Mouse (Mus musculus): ENCODE results near the gene Slc12a3.

The Slc12a3 gene

DNA sequence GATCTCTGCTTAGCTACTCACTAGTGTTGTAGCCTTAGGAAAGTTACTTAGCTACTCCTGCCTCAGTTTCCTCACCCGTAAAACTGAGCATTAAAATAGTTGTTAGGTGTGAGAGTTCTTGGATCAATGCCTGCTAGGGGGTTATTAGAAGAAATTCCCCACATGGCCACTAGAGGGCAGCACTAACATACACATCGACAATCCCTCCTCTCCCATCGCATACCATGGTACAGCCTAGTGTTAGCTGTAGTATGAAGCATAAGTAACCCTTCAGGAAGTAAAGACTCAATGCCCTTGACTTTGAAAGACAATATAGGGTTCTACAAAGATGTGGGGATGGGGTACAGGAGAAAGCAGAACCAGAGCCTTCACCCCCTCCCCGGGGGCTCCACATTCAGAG lies 1.7 kb downstream of the Slc12a3 start:
- peak; percentile 58 for DNase-seq (ENCODE audit: low read depth, low spot score)

- DNase-seq (ENCODE audit: low read depth, low spot score): no peak
Measured at GRCm38 (mm10) chr8:94333345-94333744, 4.3 kb downstream of the Slc12a3 start.

DNA sequence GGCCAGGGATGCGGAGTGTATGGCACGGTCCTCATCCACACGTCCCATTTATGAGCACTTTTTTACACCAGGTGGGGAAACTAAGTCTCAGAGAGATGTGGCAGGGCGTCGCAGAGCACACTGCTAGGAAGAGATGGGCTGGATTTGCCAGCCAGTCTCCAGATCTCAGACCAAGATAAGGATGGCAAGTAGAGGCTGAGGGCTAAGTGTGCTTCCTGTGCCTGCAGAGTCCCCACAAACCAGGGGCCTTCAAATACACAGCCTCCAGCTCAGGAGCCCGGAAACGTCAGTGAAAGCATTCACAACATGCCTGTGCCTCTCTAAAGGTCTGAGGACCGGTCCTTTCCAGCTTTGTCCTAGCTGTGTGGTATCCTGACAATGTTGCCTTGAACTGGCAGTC lies 8.6 kb downstream of the Slc12a3 start:
- DNase-seq (ENCODE audit: low read depth, low spot score): no peak

DNA sequence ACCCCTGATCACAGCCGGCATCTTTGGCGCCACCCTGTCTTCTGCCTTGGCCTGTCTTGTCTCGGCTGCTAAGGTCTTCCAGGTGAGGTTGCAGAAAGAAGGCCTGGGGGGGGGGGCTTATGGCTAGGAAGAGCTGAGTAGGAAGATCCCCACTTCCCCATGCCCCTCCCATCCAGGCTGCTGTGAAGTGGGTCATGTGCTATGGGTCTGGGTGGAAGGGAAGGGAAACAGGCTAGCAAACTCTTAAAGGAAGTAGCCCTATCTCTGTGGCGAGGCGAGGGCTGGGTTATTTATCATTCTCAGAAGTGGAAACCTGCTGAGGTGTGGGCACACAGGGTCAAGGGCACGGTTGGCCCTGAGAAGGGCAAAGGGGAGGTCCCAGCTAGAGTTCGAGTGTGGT lies 11.8 kb downstream of the Slc12a3 start:
- no peak for DNase-seq (ENCODE audit: low read depth, low spot score)

GRCm38 (mm10) chr8:94342691-94343090 lies 13.7 kb downstream of the Slc12a3 start:
- no peak for DNase-seq (ENCODE audit: low read depth, low spot score)

GRCm38 (mm10) chr8:94343290-94343689 lies 14.3 kb downstream of the Slc12a3 start:
- peak; percentile 38 for DNase-seq (ENCODE audit: low read depth, low spot score)

- DNase-seq (ENCODE audit: low read depth, low spot score): no peak
Measured at GRCm38 (mm10) chr8:94343778-94344320, 14.8 kb downstream of the Slc12a3 start.

- DNase-seq (ENCODE audit: low read depth, low spot score): no peak
Measured at GRCm38 (mm10) chr8:94345657-94346056, 16.7 kb downstream of the Slc12a3 start.

- DNase-seq (ENCODE audit: low read depth, low spot score): no peak
Measured at GRCm38 (mm10) chr8:94346264-94346663, 17.3 kb downstream of the Slc12a3 start.

GRCm38 (mm10) chr8:94348425-94348824 lies 19.4 kb downstream of the Slc12a3 start:
- DNase-seq (ENCODE audit: low read depth, low spot score): no peak

GRCm38 (mm10) chr8:94354069-94354531 lies 25.1 kb downstream of the Slc12a3 start:
- DNase-seq (ENCODE audit: low read depth, low spot score): no peak

GRCm38 (mm10) chr8:94354571-94354970 lies 25.6 kb downstream of the Slc12a3 start:
- no peak for DNase-seq (ENCODE audit: low read depth, low spot score)

DNA sequence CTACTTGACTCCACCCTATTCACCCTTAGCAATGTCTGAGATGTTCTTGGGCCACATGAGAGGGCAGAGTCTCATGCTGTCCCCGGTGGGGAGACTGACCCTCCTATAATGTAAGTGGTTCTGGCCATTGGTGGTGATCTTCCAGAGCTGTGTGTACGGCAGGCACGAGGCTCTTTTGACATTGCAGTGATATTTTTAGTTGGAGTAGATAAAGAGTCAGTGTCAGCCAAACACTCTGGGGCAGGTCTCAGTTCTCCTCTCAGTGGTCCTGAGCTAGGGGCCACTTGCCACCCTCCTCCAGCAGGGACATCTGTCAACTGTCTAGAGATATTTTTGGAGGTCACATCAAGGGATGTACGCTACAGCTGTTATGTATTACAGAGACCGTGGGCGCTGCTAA lies 28.2 kb downstream of the Slc12a3 start:
- DNase-seq (ENCODE audit: low read depth, low spot score): no peak

DNA sequence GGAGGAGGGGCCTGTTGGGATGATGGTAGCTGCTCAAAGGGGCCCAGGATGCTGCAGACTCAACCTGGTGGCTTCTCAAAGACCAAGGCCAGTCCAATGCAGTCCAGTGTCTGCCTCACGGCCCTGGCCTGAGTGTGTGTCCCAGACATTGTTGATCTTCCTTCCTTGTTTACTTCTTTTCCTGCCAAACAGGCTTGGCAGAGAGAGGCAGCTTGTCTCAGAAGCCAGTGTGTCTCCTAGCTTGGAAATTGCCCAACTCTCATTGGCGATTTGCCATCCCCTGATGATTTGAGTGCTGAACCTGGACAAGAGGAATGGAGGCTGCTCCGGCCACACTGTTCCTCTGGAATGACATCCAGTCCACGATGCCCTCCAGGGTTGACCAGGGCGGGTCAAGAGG lies 29.5 kb downstream of the Slc12a3 start:
- DNase-seq (ENCODE audit: low read depth, low spot score): no peak

GRCm38 (mm10) chr8:94361774-94362431 lies 32.9 kb downstream of the Slc12a3 start:
- DNase-seq (ENCODE audit: low read depth, low spot score): no peak

- no peak for DNase-seq (ENCODE audit: low read depth, low spot score)
Measured at GRCm38 (mm10) chr8:94362607-94363239, 33.7 kb downstream of the Slc12a3 start.

DNA sequence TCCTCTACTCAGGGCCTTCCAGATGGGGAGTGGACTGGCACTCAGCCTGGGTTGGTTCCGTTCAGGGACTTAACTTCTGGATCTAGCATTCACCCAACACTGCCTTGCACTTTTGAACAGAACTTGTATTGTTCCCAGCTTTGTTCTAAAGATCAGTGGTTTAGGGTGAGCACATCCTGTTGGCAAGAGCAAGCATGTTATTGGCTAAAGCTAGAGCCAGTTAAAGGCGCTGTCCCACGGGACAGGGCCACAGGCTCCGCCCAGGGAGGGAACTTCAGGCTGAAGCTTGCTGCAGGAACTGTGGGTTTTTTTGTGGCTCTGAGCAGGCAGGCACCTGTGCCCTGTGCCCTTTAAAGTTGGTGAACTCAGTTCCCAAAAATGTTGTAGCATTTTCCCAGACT lies 34.3 kb downstream of the Slc12a3 start:
- DNase-seq (ENCODE audit: low read depth, low spot score): no peak

DNA sequence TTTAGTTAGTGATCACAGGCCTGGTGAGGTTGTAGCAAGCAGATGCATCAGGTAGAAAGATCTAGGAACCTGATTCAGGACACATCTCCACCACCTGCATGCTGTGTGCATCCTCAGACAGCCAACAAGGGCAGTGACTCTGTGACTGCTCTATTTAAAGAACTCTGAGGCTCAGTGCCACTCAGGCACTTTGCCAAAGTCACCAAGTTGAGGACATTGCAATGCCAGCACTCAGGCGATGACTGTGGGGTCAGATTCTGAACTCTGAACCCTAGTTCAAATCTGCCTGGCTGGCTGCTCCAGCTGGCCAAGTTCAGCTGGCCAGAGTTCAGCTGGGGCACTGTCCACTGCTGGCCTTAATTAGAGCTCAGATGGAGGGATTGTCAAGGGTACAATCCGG lies 34.9 kb downstream of the Slc12a3 start:
- DNase-seq (ENCODE audit: low read depth, low spot score): no peak

DNA sequence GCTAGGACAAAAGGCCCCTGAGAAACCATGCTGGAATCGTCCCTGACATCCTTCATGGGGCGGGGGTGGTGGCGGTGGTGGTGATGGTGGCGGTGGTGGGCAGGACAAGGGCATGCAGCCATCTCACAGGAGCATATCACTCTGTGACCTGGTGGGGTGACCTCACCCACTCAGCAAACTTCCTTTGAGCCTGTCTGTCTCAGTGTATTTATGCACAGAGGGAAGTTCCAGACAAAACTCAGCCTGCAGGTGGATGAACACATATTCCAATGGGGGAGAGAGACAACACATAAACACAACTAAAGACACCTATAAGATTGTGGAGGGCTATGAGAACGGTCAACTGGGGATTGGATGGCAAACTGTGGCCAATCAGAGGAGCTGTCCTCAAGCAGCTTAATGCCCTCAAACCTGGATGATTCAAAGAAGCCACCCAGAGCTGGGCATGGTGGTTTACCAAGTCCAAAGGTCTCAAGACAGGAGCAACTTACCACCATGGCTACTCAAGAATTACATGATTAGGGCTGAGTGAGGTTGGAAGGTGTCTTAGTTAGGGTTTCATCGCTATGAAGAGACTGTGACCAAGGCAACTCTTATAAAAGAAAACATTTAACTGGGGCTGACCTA lies 35.8 kb downstream of the Slc12a3 start:
- no peak for DNase-seq (ENCODE audit: low read depth, low spot score)

DNA sequence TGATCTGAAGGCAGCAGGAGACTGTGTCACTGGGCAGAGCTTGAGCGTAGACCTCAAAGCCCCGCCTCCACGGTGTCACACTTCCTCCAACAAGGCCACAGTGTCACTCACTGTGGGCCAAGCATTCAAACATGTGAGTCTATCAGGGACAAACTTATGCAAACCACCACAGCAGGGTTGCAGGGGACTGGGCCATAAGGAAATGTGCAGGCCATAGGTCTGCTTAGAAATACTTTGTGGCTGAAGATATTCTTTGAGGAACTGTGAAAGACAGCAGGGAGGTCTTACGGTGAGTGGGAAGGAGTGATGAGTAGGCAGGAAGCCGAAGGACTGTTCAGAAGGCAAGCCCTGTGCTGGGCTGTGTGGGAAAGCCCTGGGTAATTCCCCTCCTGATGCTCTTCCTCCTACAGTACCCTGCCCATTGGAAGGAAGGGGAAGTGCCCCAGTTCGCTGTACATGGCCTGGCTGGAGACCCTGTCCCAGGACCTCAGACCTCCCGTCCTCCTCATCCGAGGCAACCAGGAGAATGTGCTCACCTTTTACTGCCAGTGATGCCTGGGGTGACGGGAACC lies 36.5 kb downstream of the Slc12a3 start:
- DNase-seq (ENCODE audit: low read depth, low spot score): no peak

DNA sequence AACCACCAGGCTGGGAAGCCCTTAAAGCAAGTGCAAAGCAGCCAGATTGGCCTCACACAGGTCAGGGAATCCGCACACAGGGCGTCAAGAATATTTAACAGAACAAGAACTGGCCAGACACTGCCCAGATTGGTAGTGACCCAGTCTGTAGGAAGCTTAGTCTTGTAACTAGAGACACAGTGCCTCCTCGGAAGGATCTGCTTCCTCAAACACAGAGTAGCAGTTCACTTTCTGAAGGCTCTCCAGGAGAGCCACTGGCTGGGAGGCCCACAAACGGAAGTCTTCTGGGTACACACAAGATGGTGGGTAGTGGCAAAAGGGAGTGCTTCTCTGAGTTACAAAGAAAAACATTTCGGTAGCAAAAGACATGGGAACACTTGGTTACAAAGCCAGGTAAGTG lies 41.8 kb downstream of the Slc12a3 start:
- DNase-seq (ENCODE audit: low read depth, low spot score): no peak

DNA sequence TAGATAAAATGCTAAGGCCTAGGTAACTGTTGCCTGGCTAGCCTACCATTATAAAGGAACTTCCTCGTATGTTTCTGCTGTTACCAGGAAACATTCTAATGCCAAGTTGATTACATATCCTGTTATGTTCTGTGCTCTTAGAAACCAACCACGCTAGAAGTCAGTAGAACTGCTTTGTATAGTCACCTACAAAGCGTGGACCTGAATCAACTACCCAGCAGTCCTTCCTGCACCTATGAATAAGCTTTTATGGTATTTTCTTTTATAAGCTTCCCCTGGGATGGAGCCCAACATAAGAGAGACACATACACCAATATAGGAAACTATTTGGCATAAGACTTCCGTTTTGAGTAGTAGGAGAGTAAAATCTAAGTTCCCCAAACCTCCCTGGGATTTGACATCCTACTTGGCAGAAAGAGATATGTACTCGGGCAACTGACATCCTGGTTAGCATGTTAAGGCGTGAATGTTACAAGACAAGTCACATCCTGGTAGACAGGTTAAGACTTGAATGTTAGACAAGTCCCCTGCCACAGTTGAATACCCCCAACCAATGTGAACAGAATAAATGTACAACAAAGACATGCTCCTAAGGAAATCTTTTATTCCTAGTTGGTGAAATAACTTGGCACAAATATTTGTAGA lies 44.1 kb downstream of the Slc12a3 start:
- no peak for DNase-seq (ENCODE audit: low read depth, low spot score)
